Mouse (Mus musculus): ENCODE data around the gene Tex29. TPM values are rescaled to one million over a fixed set of nuclear protein-coding genes. Genes with fewer than 3 reads are reported as not detected.

The Tex29 gene
- polyA plus RNA-seq (2016; fragmentation: Nextera tagmentation; extraction: Ambion mirVana), result 0.57 TPM in 1 of 2 replicates, not detected in the other

GRCm38 (mm10) chr8:11840174-11840573, at the start of gene Tex29:
Gene Tex29, plus strand, starts transcription at chr8:11840474.
- H3K4me3 ChIP-seq, result no peak within 1 kb of the TSS

GRCm38 (mm10) chr8:11794956-11795355, 45.3 kb upstream of the Tex29 start:
- Histone ChIP-seq H3K9me3 (no peaks in the 10 kb centered on the region), H3K27me3 (no peaks in the 10 kb centered on the region), H3K27ac (replicated peaks) (no peak overlapping the region), H3K36me3 (peaks cover 45% of the 10 kb centered on the region), H3K4me1 (peaks cover 5% of the 10 kb centered on the region; the same call in 1 of the 2 replicates), H3K4me2 (replicated peaks) (no peak overlapping the region), H3K4me3 (no peak overlapping the region), H3K9ac (replicated peaks) (no peak overlapping the region)
- no peak for ATAC-seq (ENCODE audit: low FRiP score, low read depth)

More at GRCm38 (mm10) chr8:11840174-11840573, at the start of gene Tex29:
- Histone ChIP-seq H3K4me2 (replicated peaks) (no peak within 1 kb of the TSS), H3K36me3 (peaks cover 15% of the 10 kb centered on the region), H3K27me3 (no peaks in the 10 kb centered on the region), H3K27ac (replicated peaks) (no peak within 1 kb of the TSS; the same call in 1 of the 2 replicates), H3K9me3 (no peaks in the 10 kb centered on the region), H3K4me1 (peaks cover 13% of the 10 kb centered on the region), H3K9ac (replicated peaks) (no peak within 1 kb of the TSS)
- no peak for ATAC-seq (ENCODE audit: low FRiP score, low read depth)
- WGBS, result 90% methylated on average over 5 of the region's 5 CpGs

DNA sequence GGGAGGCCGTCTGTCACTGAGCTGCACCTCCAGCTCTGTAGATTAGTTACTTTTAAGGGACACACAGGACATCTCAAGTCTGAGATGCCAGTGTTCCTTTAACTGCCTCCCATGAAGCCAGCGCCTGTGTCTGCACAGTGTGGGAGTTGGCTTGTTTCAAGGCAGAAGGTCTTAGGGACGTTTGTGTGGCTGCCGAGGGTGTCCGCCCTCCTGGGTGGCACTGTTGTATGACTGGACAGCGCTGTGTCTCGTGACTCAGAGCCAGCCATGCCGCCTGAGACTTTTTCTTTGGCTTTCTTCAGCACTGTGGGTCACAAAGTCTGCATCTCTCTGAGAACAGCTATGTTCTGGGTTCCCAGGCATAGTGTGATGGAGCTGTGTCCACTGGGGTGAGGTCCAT, 43.1 kb upstream of the Tex29 start:
- Histone ChIP-seq H3K27me3 (no peaks in the 10 kb centered on the region), H3K9ac (replicated peaks) (no peak overlapping the region), H3K4me3 (no peak overlapping the region), H3K9me3 (no peaks in the 10 kb centered on the region), H3K36me3 (peaks cover 44% of the 10 kb centered on the region), H3K4me2 (replicated peaks) (no peak overlapping the region), H3K27ac (replicated peaks) (no peak overlapping the region), H3K4me1 (peaks cover 5% of the 10 kb centered on the region; the same call in 1 of the 2 replicates)
- ATAC-seq (ENCODE audit: low FRiP score, low read depth), result no peak
- WGBS, result 82% methylated on average over 8 of the region's 8 CpGs

DNA sequence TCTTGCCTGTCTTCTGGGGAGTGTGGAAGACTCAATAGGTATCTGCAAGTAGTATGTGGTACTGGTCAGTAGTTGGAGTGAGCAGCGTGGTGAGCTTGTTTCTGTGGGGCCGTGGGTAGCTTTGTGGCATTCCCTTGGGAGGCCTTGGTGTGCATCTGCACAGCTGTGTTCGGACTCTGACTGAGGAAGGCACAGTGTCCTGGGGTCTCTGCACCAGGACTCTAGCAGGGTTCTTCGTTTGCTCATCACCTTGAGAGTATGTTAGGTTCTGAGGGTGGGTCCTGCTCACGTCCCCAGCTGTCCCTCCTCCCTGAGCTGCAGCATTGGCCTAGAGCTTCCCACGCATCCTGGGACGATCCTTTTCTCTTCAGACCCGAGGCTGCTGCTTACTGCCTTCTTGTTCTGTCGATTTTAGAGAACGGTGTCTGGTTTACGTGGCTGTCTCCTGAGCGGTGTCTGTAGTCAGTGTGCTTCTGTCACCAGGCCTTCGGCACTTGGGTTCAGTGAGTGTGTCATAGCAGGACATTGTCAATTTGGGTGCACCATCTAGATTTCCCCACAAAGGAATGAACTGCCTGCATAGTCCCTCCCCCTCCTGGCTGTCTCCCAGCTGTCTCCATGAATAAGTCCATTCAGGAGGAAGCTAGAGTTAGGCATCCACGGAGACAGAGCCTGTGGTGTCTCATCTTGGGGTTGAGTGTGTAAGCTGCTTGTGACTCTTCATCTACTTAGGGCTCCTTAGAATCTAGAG, 42.4 kb upstream of the Tex29 start:
- Histone ChIP-seq H3K4me3 (no peak overlapping the region), H3K9me3 (no peaks in the 10 kb centered on the region), H3K4me1 (peaks cover 5% of the 10 kb centered on the region; the same call in 1 of the 2 replicates), H3K9ac (replicated peaks) (no peak overlapping the region), H3K36me3 (peaks cover 43% of the 10 kb centered on the region), H3K27ac (replicated peaks) (peak overlapping the region; percentile 6; the same call in 1 of the 2 replicates), H3K27me3 (no peaks in the 10 kb centered on the region), H3K4me2 (replicated peaks) (no peak overlapping the region)
- 84% methylated on average over 14 of the region's 14 CpGs for WGBS
- ATAC-seq (ENCODE audit: low FRiP score, low read depth), result no peak

DNA sequence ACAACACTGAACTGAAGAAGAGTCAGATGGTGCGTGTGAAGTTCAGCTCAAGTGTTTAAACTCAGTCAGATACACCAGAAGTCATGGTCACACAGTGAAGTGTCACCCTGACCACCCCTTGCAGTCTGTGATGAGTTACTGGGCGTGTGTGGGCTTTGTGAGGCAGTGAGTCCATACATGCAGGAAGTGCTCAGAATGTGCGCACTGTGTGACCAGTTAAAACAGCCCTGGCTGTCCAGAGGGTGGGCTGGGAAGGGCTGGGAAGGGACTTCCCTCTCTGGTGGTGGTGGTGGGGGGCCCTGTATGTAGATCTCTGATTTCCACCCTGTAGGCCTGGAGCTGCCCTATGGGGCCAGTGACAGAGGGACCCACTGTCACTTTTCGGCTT, 41.8 kb upstream of the Tex29 start:
- Histone ChIP-seq H3K9me3 (no peaks in the 10 kb centered on the region), H3K27ac (replicated peaks) (no peak overlapping the region; the same call in 1 of the 2 replicates), H3K4me1 (peaks cover 5% of the 10 kb centered on the region; the same call in 1 of the 2 replicates), H3K9ac (replicated peaks) (no peak overlapping the region), H3K27me3 (no peaks in the 10 kb centered on the region), H3K4me3 (no peak overlapping the region), H3K4me2 (replicated peaks) (no peak overlapping the region), H3K36me3 (peaks cover 44% of the 10 kb centered on the region)
- ATAC-seq (ENCODE audit: low FRiP score, low read depth), result no peak
- WGBS, result 90% methylated on average over 4 of the region's 4 CpGs

- H3K9me3 ChIP-seq, result no peaks in the 10 kb centered on the region
- no peaks in the 10 kb centered on the region for H3K27me3 ChIP-seq
- no peak overlapping the region for H3K9ac ChIP-seq (replicated peaks)
- H3K4me1 ChIP-seq, result peaks cover 5% of the 10 kb centered on the region; the same call in 1 of the 2 replicates
- no peak overlapping the region for H3K27ac ChIP-seq (replicated peaks)
- WGBS, result 93% methylated on average over 3 of the region's 3 CpGs
- peaks cover 50% of the 10 kb centered on the region for H3K36me3 ChIP-seq
- ATAC-seq (ENCODE audit: low FRiP score, low read depth), result no peak
- no peak overlapping the region for H3K4me2 ChIP-seq (replicated peaks)
- no peak overlapping the region for H3K4me3 ChIP-seq
Measured at GRCm38 (mm10) chr8:11799098-11799497, 41.2 kb upstream of the Tex29 start.

- Histone ChIP-seq H3K4me2 (replicated peaks) (no peak overlapping the region), H3K9ac (replicated peaks) (no peak overlapping the region), H3K4me3 (no peak overlapping the region), H3K27ac (replicated peaks) (no peak overlapping the region), H3K9me3 (no peaks in the 10 kb centered on the region), H3K27me3 (no peaks in the 10 kb centered on the region), H3K4me1 (peaks cover 5% of the 10 kb centered on the region; the same call in 1 of the 2 replicates), H3K36me3 (peaks cover 59% of the 10 kb centered on the region)
- ATAC-seq (ENCODE audit: low FRiP score, low read depth), result no peak
- 94% methylated on average over 7 of the region's 7 CpGs for WGBS
Measured at GRCm38 (mm10) chr8:11800481-11800880, 39.8 kb upstream of the Tex29 start.

- H3K4me2 ChIP-seq (replicated peaks), result no peak overlapping the region
- H3K27ac ChIP-seq (replicated peaks), result no peak overlapping the region
- no peak for ATAC-seq (ENCODE audit: low FRiP score, low read depth)
- peaks cover 64% of the 10 kb centered on the region for H3K36me3 ChIP-seq
- H3K9me3 ChIP-seq, result no peaks in the 10 kb centered on the region
- peaks cover 5% of the 10 kb centered on the region; the same call in 1 of the 2 replicates for H3K4me1 ChIP-seq
- no peak overlapping the region for H3K4me3 ChIP-seq
- 49% methylated on average over 8 of the region's 8 CpGs for WGBS
- H3K27me3 ChIP-seq, result no peaks in the 10 kb centered on the region
- no peak overlapping the region for H3K9ac ChIP-seq (replicated peaks)
Measured at GRCm38 (mm10) chr8:11801571-11801970, 38.7 kb upstream of the Tex29 start.

- Histone ChIP-seq H3K4me2 (replicated peaks) (no peak overlapping the region), H3K27ac (replicated peaks) (no peak overlapping the region), H3K4me1 (no peaks in the 10 kb centered on the region), H3K27me3 (no peaks in the 10 kb centered on the region), H3K9me3 (no peaks in the 10 kb centered on the region), H3K36me3 (peaks cover 86% of the 10 kb centered on the region), H3K4me3 (no peak overlapping the region), H3K9ac (replicated peaks) (no peak overlapping the region)
- WGBS, result 96% methylated on average over 4 of the region's 4 CpGs
- ATAC-seq (ENCODE audit: low FRiP score, low read depth), result no peak
Measured at GRCm38 (mm10) chr8:11804914-11805313, 35.4 kb upstream of the Tex29 start.

DNA sequence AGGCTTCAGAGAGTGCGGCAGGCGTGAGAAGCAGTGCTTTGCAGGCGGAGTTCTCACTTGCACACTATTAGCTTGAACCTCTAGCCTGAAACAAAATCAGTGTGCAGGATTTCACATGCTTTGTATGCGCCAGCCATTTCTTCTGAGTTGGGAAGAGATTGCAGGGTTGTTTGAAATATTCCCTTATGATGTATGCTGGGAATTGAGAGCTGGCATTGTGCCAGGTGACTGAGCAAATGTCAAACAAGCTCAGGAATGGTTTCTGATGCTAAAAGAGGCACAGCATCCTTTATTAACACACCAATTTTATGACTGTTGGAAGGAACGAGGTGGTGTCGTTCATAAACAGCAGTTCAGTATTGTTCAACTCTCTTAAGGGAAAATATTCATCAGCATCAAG, 34.0 kb upstream of the Tex29 start:
- Histone ChIP-seq H3K4me2 (replicated peaks) (no peak overlapping the region), H3K4me3 (no peak overlapping the region), H3K27ac (replicated peaks) (no peak overlapping the region), H3K36me3 (peaks cover 94% of the 10 kb centered on the region), H3K4me1 (no peaks in the 10 kb centered on the region), H3K9ac (replicated peaks) (no peak overlapping the region), H3K9me3 (no peaks in the 10 kb centered on the region), H3K27me3 (no peaks in the 10 kb centered on the region)
- ATAC-seq (ENCODE audit: low FRiP score, low read depth), result no peak
- 89% methylated on average over 6 of the region's 6 CpGs for WGBS

- no peak for ATAC-seq (ENCODE audit: low FRiP score, low read depth)
- Histone ChIP-seq H3K4me1 (no peaks in the 10 kb centered on the region), H3K4me2 (replicated peaks) (no peak overlapping the region), H3K36me3 (peaks cover 99% of the 10 kb centered on the region), H3K27ac (replicated peaks) (no peak overlapping the region), H3K9me3 (no peaks in the 10 kb centered on the region), H3K27me3 (no peaks in the 10 kb centered on the region), H3K4me3 (no peak overlapping the region), H3K9ac (replicated peaks) (no peak overlapping the region)
- 89% methylated on average over 3 of the region's 3 CpGs for WGBS
Measured at GRCm38 (mm10) chr8:11807361-11807760, 32.9 kb upstream of the Tex29 start.

DNA sequence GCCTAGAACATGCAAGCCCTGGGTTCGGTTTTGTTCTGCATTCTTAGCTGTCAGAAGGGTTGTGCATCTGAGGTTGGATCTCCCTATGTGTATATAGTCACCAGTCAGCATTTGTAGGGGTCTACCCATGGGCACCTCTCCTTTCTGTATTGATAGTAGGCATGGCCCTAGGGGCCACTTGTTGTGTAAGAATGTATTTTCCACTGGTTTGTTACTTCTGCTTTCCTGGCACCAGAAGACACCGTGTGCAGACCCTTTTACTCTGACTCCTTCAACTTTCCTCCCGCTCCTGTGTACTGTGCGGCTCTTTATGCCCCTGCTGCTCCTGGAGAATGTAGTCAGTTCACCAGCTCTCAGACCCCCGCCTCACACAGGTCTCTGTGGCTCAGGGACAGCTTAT, 32.2 kb upstream of the Tex29 start:
- Histone ChIP-seq H3K27me3 (no peaks in the 10 kb centered on the region), H3K4me1 (no peaks in the 10 kb centered on the region), H3K4me3 (no peak overlapping the region), H3K9ac (replicated peaks) (no peak overlapping the region), H3K36me3 (peaks cover 99% of the 10 kb centered on the region), H3K4me2 (replicated peaks) (no peak overlapping the region), H3K9me3 (no peaks in the 10 kb centered on the region), H3K27ac (replicated peaks) (no peak overlapping the region)
- no peak for ATAC-seq (ENCODE audit: low FRiP score, low read depth)
- 94% methylated on average over 5 of the region's 5 CpGs for WGBS

Measured in midbrain, embryonic 12.5 days (tissue).